Mouse (Mus musculus) thymus, adult 2 months (tissue): ENCODE results near the gene Egfl8. TPM values are rescaled to one million over a fixed set of nuclear protein-coding genes. Genes with fewer than 3 reads are reported as not detected.

Source experiments
- DNase-seq: peaks from one replicate; pipeline ENCODE4 v3.0.0; 2021
- H3K27ac ChIP-seq: fragments of 200-500 bp; 2 replicates; pipeline ENCODE4 v1.5.1; 2012; ENCODE audit warnings: low read length, control low read depth; ENCODE audit not compliant: control insufficient read depth, insufficient read depth
- H3K27me3 ChIP-seq: fragments of 200-500 bp; 2 replicates; pipeline ENCODE4 v1.6.1; 2012; ENCODE audit warnings: mild to moderate bottlenecking, low read length, moderate library complexity, mixed read lengths; ENCODE audit not compliant: control insufficient read depth, insufficient read depth
- H3K36me3 ChIP-seq: fragments of 200-500 bp; 2 replicates; pipeline ENCODE4 v1.6.1; 2012; ENCODE audit warnings: mild to moderate bottlenecking, low read length, moderate library complexity; ENCODE audit not compliant: control insufficient read depth, insufficient read depth
- H3K4me1 ChIP-seq: fragments of 200-500 bp; replicated peaks from 2 replicates; pipeline ENCODE4 v1.6.1; 2012; ENCODE audit warnings: low read length; ENCODE audit not compliant: control insufficient read depth, insufficient read depth
- H3K4me3 ChIP-seq: fragments of 200-500 bp; 2 replicates; pipeline ENCODE4 v1.5.1; 2012; ENCODE audit warnings: mild to moderate bottlenecking, low read length, control low read depth, moderate library complexity; ENCODE audit not compliant: control insufficient read depth, insufficient read depth
- CTCF ChIP-seq: fragments of 200-500 bp; IDR thresholded peaks from 2 replicates; pipeline ENCODE4 v1.5.1; 2012; ENCODE audit warnings: mild to moderate bottlenecking, control low read depth, low read length, moderate library complexity, borderline replicate concordance; ENCODE audit not compliant: control insufficient read depth, poor library complexity, insufficient read depth; ENCODE audit errors: extremely low read depth
- POLR2A ChIP-seq: fragments of 200-500 bp; IDR thresholded peaks from 2 replicates; pipeline ENCODE4 v1.6.1; 2012; ENCODE audit warnings: mild to moderate bottlenecking, low read length, control low read depth, moderate library complexity; ENCODE audit not compliant: control insufficient read depth, poor library complexity, insufficient read depth; ENCODE audit errors: extremely low read depth
- whole genome bisulfite sequencing: fragments of 180-500 bp; shearing (Covaris S2); methylation state at CpG from one replicate; pipeline ENCODE4 v1.1.7; 2018; 5-methylcytosine and 5-hydroxymethylcytosine counted together
- polyA plus RNA-seq: library from polyadenylated mRNA; depleted of rRNA; stranded (reverse); fragments of >200 nt; gene quantifications from 2 replicates; pipeline ENCODE4 v1.2.3, GENCODE M21; 2012

Egfl8 gene
- polyA plus RNA-seq, 1 experiment, result 16.0 TPM

- peaks cover 4% of the 10 kb centered on the region; the same call in 1 of the 2 replicates for H3K27me3 ChIP-seq
- no peaks in the 10 kb centered on the region for H3K4me1 ChIP-seq
- DNase-seq, result no peak
- no peaks in the 10 kb centered on the region for H3K36me3 ChIP-seq
- TF ChIP-seq POLR2A, result no peak
- no peak for TF ChIP-seq CTCF
- 37% methylated on average over 11 of the region's 11 CpGs for WGBS
- H3K4me3 ChIP-seq, result no peak overlapping the region
- no peak overlapping the region for H3K27ac ChIP-seq
These were observed 44.6 kb upstream of the Egfl8 start for GRCm38 (mm10) chr17:34660259-34660820.

- Histone ChIP-seq H3K36me3 (no peaks in the 10 kb centered on the region), H3K4me1 (no peaks in the 10 kb centered on the region), H3K27me3 (peaks cover 4% of the 10 kb centered on the region; the same call in 1 of the 2 replicates), H3K4me3 (no peak overlapping the region), H3K27ac (no peak overlapping the region)
- no peak for TF ChIP-seq POLR2A
- no peak for TF ChIP-seq CTCF
- no peak for DNase-seq
- 63% methylated on average over 3 of the region's 3 CpGs for WGBS
These were observed 44.1 kb upstream of the Egfl8 start for GRCm38 (mm10) chr17:34659897-34660214.

- DNase-seq, result no peak
These were observed 43.6 kb upstream of the Egfl8 start for GRCm38 (mm10) chr17:34659181-34659896.

GRCm38 (mm10) chr17:34658591-34658990 is 42.8 kb upstream of the Egfl8 start:
- no peaks in the 10 kb centered on the region for H3K4me1 ChIP-seq
- 86% methylated on average over 3 of the region's 3 CpGs for WGBS
- no peaks in the 10 kb centered on the region for H3K36me3 ChIP-seq
- DNase-seq, result no peak
- no peak overlapping the region for H3K27ac ChIP-seq
- peaks cover 4% of the 10 kb centered on the region; the same call in 1 of the 2 replicates for H3K27me3 ChIP-seq
- TF ChIP-seq POLR2A (no peak), CTCF (no peak)
- no peak overlapping the region for H3K4me3 ChIP-seq

More at GRCm38 (mm10) chr17:34659181-34659896, 43.6 kb upstream of the Egfl8 start:
- Histone ChIP-seq H3K4me3 (no peak overlapping the region), H3K27me3 (peaks cover 4% of the 10 kb centered on the region; the same call in 1 of the 2 replicates), H3K36me3 (no peaks in the 10 kb centered on the region), H3K4me1 (no peaks in the 10 kb centered on the region), H3K27ac (no peak overlapping the region)
- TF ChIP-seq CTCF (no peak), POLR2A (no peak)
- WGBS, result 45% methylated on average over 12 of the region's 12 CpGs

- no peak overlapping the region for H3K4me3 ChIP-seq
- H3K36me3 ChIP-seq, result no peaks in the 10 kb centered on the region
- DNase-seq, result no peak
- peaks cover 4% of the 10 kb centered on the region; the same call in 1 of the 2 replicates for H3K27me3 ChIP-seq
- H3K4me1 ChIP-seq, result no peaks in the 10 kb centered on the region
- 43% methylated on average over 2 of the region's 2 CpGs for WGBS
- H3K27ac ChIP-seq, result no peak overlapping the region
- TF ChIP-seq POLR2A, result no peak
- no peak for TF ChIP-seq CTCF
These were observed 42.4 kb upstream of the Egfl8 start for GRCm38 (mm10) chr17:34658145-34658544.

GRCm38 (mm10) chr17:34657271-34657670 is 41.5 kb upstream of the Egfl8 start:
- WGBS, result 18% methylated on average over 2 of the region's 2 CpGs
- no peak overlapping the region for H3K27ac ChIP-seq
- TF ChIP-seq CTCF (no peak), POLR2A (no peak)
- no peak overlapping the region for H3K4me3 ChIP-seq
- H3K36me3 ChIP-seq, result no peaks in the 10 kb centered on the region
- peaks cover 4% of the 10 kb centered on the region; the same call in 1 of the 2 replicates for H3K27me3 ChIP-seq
- H3K4me1 ChIP-seq, result no peaks in the 10 kb centered on the region
- no peak for DNase-seq
